Mouse (Mus musculus) limb, embryonic 11.5 days (tissue): ENCODE measurements around the gene Fam240a. TPM values are rescaled to one million over a fixed set of nuclear protein-coding genes. Genes with fewer than 3 reads are reported as not detected.

Experiments
- ATAC-seq: fragments of 200-750 bp; cut with Nextera tagmentation; 2 replicates; pipeline ENCODE4 v1.8.0; 2017; ENCODE audit warnings: low read depth; ENCODE audit not compliant: insufficient number of reproducible peaks, low FRiP score, low TSS enrichment
- DNase-seq: peaks from one replicate; pipeline ENCODE4 v3.0.0-alpha.2; 2015; ENCODE audit warnings: low spot score
- H3K27ac ChIP-seq: fragments of 300-500 bp; sonication (generic); replicated peaks from 2 replicates; pipeline ENCODE4 v1.5.1; 2014; ENCODE audit warnings: low read depth, mild to moderate bottlenecking, low read length
- H3K27me3 ChIP-seq: fragments of 300-500 bp; sonication (generic); 2 replicates; pipeline ENCODE4 v1.6.1; 2014; ENCODE audit warnings: mild to moderate bottlenecking, low read length, mixed read lengths; ENCODE audit not compliant: control insufficient read depth, insufficient read depth
- H3K36me3 ChIP-seq: fragments of 300-500 bp; sonication (generic); 2 replicates; pipeline ENCODE4 v1.6.1; 2014; ENCODE audit warnings: mild to moderate bottlenecking, low read length, moderate library complexity, mixed read lengths; ENCODE audit not compliant: control insufficient read depth, insufficient read depth
- H3K4me1 ChIP-seq: fragments of 300-500 bp; sonication (generic); 2 replicates; pipeline ENCODE4 v1.6.1; 2014; ENCODE audit warnings: low read length, mixed read lengths; ENCODE audit not compliant: control insufficient read depth, insufficient read depth
- H3K4me2 ChIP-seq: fragments of 300-500 bp; sonication (generic); 2 replicates; pipeline ENCODE4 v1.6.1; 2014; ENCODE audit warnings: low read depth, mild to moderate bottlenecking, moderate library complexity; ENCODE audit not compliant: severe bottlenecking
- H3K4me3 ChIP-seq: fragments of 300-500 bp; sonication (generic); 2 replicates; pipeline ENCODE4 v1.5.1; 2014; ENCODE audit warnings: low read depth, low read length
- H3K9ac ChIP-seq: fragments of 300-500 bp; sonication (generic); 2 replicates; pipeline ENCODE4 v1.6.1; 2014; ENCODE audit warnings: mild to moderate bottlenecking, low read length
- H3K9me3 ChIP-seq: fragments of 300-500 bp; sonication (generic); 2 replicates; pipeline ENCODE4 v1.6.1; 2016; ENCODE audit warnings: low read length; ENCODE audit not compliant: control insufficient read depth
- WGBS: fragments of 180-500 bp; shearing (Covaris S2); extraction: QIAGEN DNeasy Blood & Tissue Kit; methylation state at CpG from one replicate; pipeline ENCODE4 v1.1.7; 2014; 5-methylcytosine and 5-hydroxymethylcytosine counted together
- polyA plus RNA-seq: library from polyadenylated mRNA; unstranded; fragments of >200 nt; fragmentation: Nextera tagmentation; extraction: Ambion mirVana; gene quantifications from 2 replicates; pipeline ENCODE4 v1.2.1, GENCODE M21; 2014

Fam240a gene
- polyA plus RNA-seq, 1 experiment from 2014 or later = not detected

GRCm38 (mm10) chr9:110907838-110908630 is 8.6 kb downstream of the Fam240a start:
- Histone ChIP-seq H3K27ac (no peak overlapping the region), H3K9ac (no peak overlapping the region), H3K36me3 (no peaks in the 10 kb centered on the region), H3K27me3 (no peaks in the 10 kb centered on the region), H3K4me1 (no peaks in the 10 kb centered on the region), H3K4me2 (no peak overlapping the region), H3K4me3 (no peak overlapping the region), H3K9me3 (no peaks in the 10 kb centered on the region)
- DNase-seq (no peak), ATAC-seq (no peak)
- 79% methylated on average over 4 of the region's 4 CpGs for WGBS

GRCm38 (mm10) chr9:110907201-110907837 is 9.3 kb downstream of the Fam240a start:
- ATAC-seq = no peak
- 94% methylated on average over 11 of the region's 11 CpGs for WGBS

DNA sequence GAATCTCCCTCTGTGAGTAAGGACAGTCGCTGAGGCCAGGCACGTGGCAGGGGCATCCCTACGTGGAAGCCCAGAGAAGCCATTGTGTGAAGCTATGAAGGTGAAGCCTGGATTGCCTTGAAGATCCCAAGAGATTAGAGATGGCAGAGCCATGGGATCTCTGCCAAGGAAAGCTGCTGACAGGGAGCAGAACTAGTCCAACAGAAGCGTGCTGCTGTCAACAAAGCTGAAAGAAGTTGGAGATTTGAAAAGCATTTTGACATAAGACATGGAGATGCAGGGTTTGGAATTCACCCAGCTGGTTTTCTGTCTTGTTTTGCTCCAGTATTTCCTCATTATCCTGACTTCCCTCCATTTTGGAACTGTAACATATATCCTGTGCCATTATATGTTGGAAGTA is 14.4 kb downstream of the Fam240a start:
- no peak overlapping the region for H3K4me3 ChIP-seq

More at GRCm38 (mm10) chr9:110907201-110907837, 9.3 kb downstream of the Fam240a start:
- Histone ChIP-seq H3K4me3 (no peak overlapping the region), H3K36me3 (no peaks in the 10 kb centered on the region), H3K4me1 (no peaks in the 10 kb centered on the region), H3K9me3 (no peaks in the 10 kb centered on the region), H3K4me2 (no peak overlapping the region), H3K9ac (no peak overlapping the region), H3K27ac (no peak overlapping the region), H3K27me3 (no peaks in the 10 kb centered on the region)
- no peak for DNase-seq

DNA sequence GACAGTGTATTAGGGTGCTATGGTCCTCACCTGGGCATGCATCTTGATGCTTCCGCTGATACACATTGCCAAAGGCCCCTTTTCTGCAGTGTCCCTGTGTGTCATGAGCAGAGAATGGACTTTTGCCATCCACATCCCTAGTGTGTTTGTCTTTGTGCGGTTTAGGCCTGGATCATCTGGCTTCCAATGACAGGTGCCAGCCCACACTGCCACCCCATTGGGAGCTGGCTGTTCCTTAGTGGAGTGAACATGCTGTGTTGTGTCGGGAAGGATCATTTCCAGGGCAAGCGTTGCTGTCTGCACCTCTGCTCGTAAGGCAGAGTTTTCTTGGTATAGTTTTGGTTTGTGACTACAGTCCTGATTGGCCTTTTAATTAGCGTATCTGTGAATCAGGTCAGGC is 15.5 kb downstream of the Fam240a start:
- Histone ChIP-seq H3K4me2 (no peak overlapping the region), H3K36me3 (peaks cover 2% of the 10 kb centered on the region; the same call in 1 of the 2 replicates), H3K27ac (no peak overlapping the region), H3K4me3 (no peak overlapping the region), H3K4me1 (no peaks in the 10 kb centered on the region), H3K27me3 (no peaks in the 10 kb centered on the region), H3K9me3 (no peaks in the 10 kb centered on the region), H3K9ac (no peak overlapping the region)
- 90% methylated on average over 6 of the region's 6 CpGs for WGBS
- DNase-seq (no peak), ATAC-seq (no peak)

More for the DNA sequence above, 14.4 kb downstream of the Fam240a start:
- DNase-seq (no peak), ATAC-seq (no peak)
- no peak overlapping the region for H3K4me2 ChIP-seq
- H3K4me1 ChIP-seq = no peaks in the 10 kb centered on the region
- H3K9me3 ChIP-seq = no peaks in the 10 kb centered on the region
- no peak overlapping the region for H3K27ac ChIP-seq
- peaks cover 2% of the 10 kb centered on the region; the same call in 1 of the 2 replicates for H3K36me3 ChIP-seq
- H3K27me3 ChIP-seq = no peaks in the 10 kb centered on the region
- no peak overlapping the region for H3K9ac ChIP-seq
- 90% methylated on average over 4 of the region's 4 CpGs for WGBS

GRCm38 (mm10) chr9:110899451-110900008 is 17.1 kb downstream of the Fam240a start:
- Histone ChIP-seq H3K27ac (no peak overlapping the region), H3K9ac (no peak overlapping the region), H3K36me3 (peaks cover 2% of the 10 kb centered on the region; the same call in 1 of the 2 replicates), H3K4me3 (no peak overlapping the region), H3K9me3 (no peaks in the 10 kb centered on the region), H3K27me3 (no peaks in the 10 kb centered on the region), H3K4me1 (peaks cover 5% of the 10 kb centered on the region; the same call in 1 of the 2 replicates), H3K4me2 (no peak overlapping the region)
- no peak for ATAC-seq
- no peak for DNase-seq
- 67% methylated on average over 10 of the region's 10 CpGs for WGBS

DNA sequence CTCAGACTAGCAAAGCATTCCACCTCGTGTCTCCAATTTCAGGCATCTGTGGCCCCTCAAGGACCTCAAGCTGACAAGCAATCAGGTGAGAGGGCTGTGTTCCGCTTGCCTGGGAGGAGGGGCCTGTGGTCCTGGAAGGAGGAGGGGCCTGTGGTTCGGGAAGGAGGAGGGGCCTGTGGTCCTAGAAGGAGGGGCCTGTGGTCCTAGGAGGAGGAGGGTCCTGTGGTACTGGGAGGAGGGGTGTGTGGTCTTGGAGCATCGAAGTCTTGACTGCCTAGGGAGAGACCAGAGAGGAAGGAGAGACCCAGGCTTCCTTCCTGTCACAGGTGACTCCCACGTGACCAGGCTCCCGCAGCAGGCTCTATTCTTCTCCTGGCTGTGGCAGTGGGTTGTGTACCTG is 20.1 kb downstream of the Fam240a start:
- peak overlapping the region; percentile 30 for H3K4me2 ChIP-seq
- ATAC-seq = peak; percentile 49; the same call in 1 of the 2 replicates
- H3K9ac ChIP-seq = no peak overlapping the region
- H3K9me3 ChIP-seq = no peaks in the 10 kb centered on the region
- H3K27me3 ChIP-seq = no peaks in the 10 kb centered on the region
- 15% methylated on average over 6 of the region's 6 CpGs for WGBS
- peak; percentile 69 for DNase-seq
- H3K4me1 ChIP-seq = peaks cover 5% of the 10 kb centered on the region; the same call in 1 of the 2 replicates
- peaks cover 2% of the 10 kb centered on the region; the same call in 1 of the 2 replicates for H3K36me3 ChIP-seq
- no peak overlapping the region for H3K4me3 ChIP-seq
- H3K27ac ChIP-seq = no peak overlapping the region

- no peaks in the 10 kb centered on the region for H3K27me3 ChIP-seq
- peak; percentile 5; the same call in 1 of the 2 replicates for ATAC-seq
- H3K4me2 ChIP-seq = peak overlapping the region; percentile 30
- no peak overlapping the region for H3K4me3 ChIP-seq
- WGBS = 9% methylated on average over 7 of the region's 7 CpGs
- no peak for DNase-seq
- peaks cover 5% of the 10 kb centered on the region; the same call in 1 of the 2 replicates for H3K4me1 ChIP-seq
- no peak overlapping the region for H3K9ac ChIP-seq
- H3K9me3 ChIP-seq = no peaks in the 10 kb centered on the region
- no peak overlapping the region for H3K27ac ChIP-seq
- H3K36me3 ChIP-seq = peaks cover 2% of the 10 kb centered on the region; the same call in 1 of the 2 replicates
These were observed 20.7 kb downstream of the Fam240a start for GRCm38 (mm10) chr9:110895994-110896393.

- Histone ChIP-seq H3K4me1 (peaks cover 5% of the 10 kb centered on the region; the same call in 1 of the 2 replicates), H3K4me3 (no peak overlapping the region), H3K9ac (no peak overlapping the region), H3K27ac (no peak overlapping the region), H3K9me3 (no peaks in the 10 kb centered on the region), H3K36me3 (peaks cover 2% of the 10 kb centered on the region; the same call in 1 of the 2 replicates), H3K27me3 (no peaks in the 10 kb centered on the region), H3K4me2 (no peak overlapping the region)
- WGBS = 57% methylated on average over 5 of the region's 5 CpGs
- ATAC-seq (no peak; the same call in 1 of the 2 replicates), DNase-seq (no peak)
These were observed 21.2 kb downstream of the Fam240a start for GRCm38 (mm10) chr9:110895507-110895906.
